In the genomic region with DNA sequence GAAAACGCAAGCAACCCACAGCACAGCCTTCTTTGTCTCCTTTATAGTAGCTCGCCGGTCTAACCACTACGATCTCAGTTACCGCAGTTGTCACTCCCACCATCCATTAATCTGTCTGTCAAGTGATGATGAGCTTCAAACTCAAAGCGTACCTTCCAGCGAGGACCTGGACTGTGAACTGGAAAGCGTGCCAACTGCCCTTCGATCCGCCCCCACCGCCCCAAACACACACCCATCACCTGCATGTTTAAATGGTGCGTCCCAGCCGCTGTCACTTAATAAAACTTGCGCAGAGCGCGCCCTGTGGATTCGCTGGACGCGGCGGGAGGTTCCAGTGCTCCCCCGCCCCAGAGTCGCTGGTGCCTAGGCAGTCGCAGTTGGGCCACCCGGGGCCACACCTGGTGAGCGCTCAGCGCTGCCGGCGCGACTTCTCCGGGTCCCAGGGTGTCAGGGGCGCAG, we compare ENCODE assay signal across 9 mouse cellular contexts. TPM values are rescaled to one million over a fixed set of nuclear protein-coding genes. Genes with fewer than 3 reads are reported as not detected.
DNase-seq lines count a peak whose midpoint lies in the region; ATAC-seq and TF ChIP-seq lines count a peak whose summit lies in the region.
"Had no signal": no experiment of that assay in that cellular context is flagged by ENCODE, and none has a peak within 500 bp of the region (broad histone marks: within the 10 kb centered on the region; RNA-seq: fewer than 3 reads in every experiment).

Gene Slc5a8, plus strand, starts transcription at position 361 of the 459 bp plus-strand sequence.

- H3K36me3 ChIP-seq in kidney, embryonic 14.5 days (ENCODE audit: control insufficient read depth, insufficient read depth, low read length): no peaks in the 10 kb centered on the region
- H3K36me3 ChIP-seq in midbrain, embryonic 16.5 days (ENCODE audit: control insufficient read depth, insufficient read depth, low read length): no peaks in the 10 kb centered on the region

- TF ChIP-seq POLR2A in embryonic fibroblast, embryonic 13.5 days (IDR thresholded peaks at IDR 0.05; ENCODE audit: low read depth, low read length): no peak

- H3K9me3 ChIP-seq in kidney, embryonic 14.5 days (ENCODE audit: control insufficient read depth, low read length): no peaks in the 10 kb centered on the region
- H3K9me3 ChIP-seq in midbrain, embryonic 16.5 days (replicated peaks; ENCODE audit: control insufficient read depth, low read length, poor library complexity, severe bottlenecking): no peaks in the 10 kb centered on the region

- TF ChIP-seq CTCF in embryonic fibroblast, embryonic 13.5 days (IDR thresholded peaks at IDR 0.05; ENCODE audit: borderline replicate concordance, insufficient read depth, low read length): no peak

- no peaks in the 10 kb centered on the region for H3K4me1 ChIP-seq in embryonic fibroblast, embryonic 13.5 days (ENCODE audit: control insufficient read depth, insufficient read depth, low read length)
- H3K4me1 ChIP-seq in kidney, embryonic 14.5 days (ENCODE audit: control insufficient read depth, insufficient read depth, low read length): 0 out of 2 replicates have a peak, but pooled peaks cover 3% of the 10 kb centered on the region
- peaks cover 5% of the 10 kb centered on the region; the same call in 1 of the 2 replicates for H3K4me1 ChIP-seq in midbrain, embryonic 16.5 days (ENCODE audit: control insufficient read depth, insufficient read depth, low read length)

- peak; percentile 31; the same call in 1 of the 2 replicates for ATAC-seq in frontal cortex, adult (ENCODE audit: low TSS enrichment)
- peak; percentile 62; the same call in 1 of the 2 replicates for ATAC-seq in kidney, embryonic 14.5 days (ENCODE audit: low FRiP score, low TSS enrichment)
- peak; percentile 62 for ATAC-seq in midbrain, embryonic 16.5 days
- ATAC-seq: lung, postnatal 0 days had no signal

- peaks cover 17% of the 10 kb centered on the region for H3K27me3 ChIP-seq in kidney, embryonic 14.5 days (ENCODE audit: control insufficient read depth, insufficient read depth, low read length)
- H3K27me3 ChIP-seq in midbrain, embryonic 16.5 days (ENCODE audit: control insufficient read depth, insufficient read depth, low read depth, low read length): peaks cover 18% of the 10 kb centered on the region

- no peak within 1 kb of the TSS for H3K9ac ChIP-seq in kidney, embryonic 14.5 days (ENCODE audit: low read depth, low read length)
- H3K9ac ChIP-seq in midbrain, embryonic 16.5 days (ENCODE audit: low read depth, low read length): peak within 1 kb of the TSS; percentile 22; the same call in 1 of the 2 replicates

- no peak for DNase-seq in frontal cortex, postnatal 25 days (ENCODE audit: low spot score in 2 of 2)
- no peak for DNase-seq in cerebellum, adult 9-10 months
- DNase-seq in right cerebral cortex, postnatal 14 days: no peak
- DNase-seq in layer of hippocampus, adult 9-10 months (ENCODE audit: low spot score): no peak

- WGBS in kidney, embryonic 14.5 days: 1% methylated on average over 31 of the region's 31 CpGs
- 2% methylated on average over 31 of the region's 31 CpGs for WGBS in midbrain, embryonic 16.5 days

- H3K4me2 ChIP-seq in kidney, embryonic 14.5 days (replicated peaks; ENCODE audit: low read depth, low read length): peak within 1 kb of the TSS; percentile 60
- H3K4me2 ChIP-seq in midbrain, embryonic 16.5 days (ENCODE audit: low read length): peak within 1 kb of the TSS; percentile 94

- H3K27ac ChIP-seq in embryonic fibroblast, embryonic 13.5 days (ENCODE audit: insufficient read depth, low read length): no peak within 1 kb of the TSS
- H3K27ac ChIP-seq in kidney, embryonic 14.5 days (ENCODE audit: low read depth, low read length): no peak within 1 kb of the TSS
- no peak within 1 kb of the TSS for H3K27ac ChIP-seq in midbrain, embryonic 16.5 days (ENCODE audit: low read length)

- peak within 1 kb of the TSS; percentile 6 for H3K4me3 ChIP-seq in embryonic fibroblast, embryonic 13.5 days (ENCODE audit: insufficient read depth, low read length)
- peak within 1 kb of the TSS; percentile 34 for H3K4me3 ChIP-seq in kidney, embryonic 14.5 days (ENCODE audit: low read length)
- peak within 1 kb of the TSS; percentile 55 for H3K4me3 ChIP-seq in midbrain, embryonic 16.5 days (ENCODE audit: low read depth, low read length)

RNA-seq across cellular contexts. Expression of gene Slc5a8, which starts in this region (rescaled TPM):
- 0.23 and 0.40 TPM in 2 replicates for polyA plus RNA-seq in embryonic fibroblast, embryonic 13.5 days (2011; ENCODE audit: insufficient read length, low read depth, missing spikeins)
- 1.2 and 3.7 TPM in 2 replicates for polyA plus RNA-seq in kidney, embryonic 14.5 days (2014; fragmentation: Nextera tagmentation; extraction: Ambion mirVana)
- polyA plus RNA-seq in midbrain, embryonic 16.5 days (2015; fragmentation: Nextera tagmentation; extraction: Ambion mirVana): 0.15 and 0.20 TPM in 2 replicates

Comparison
In these comparisons a context has a peak if more than half of its experiments do, and no peak if none do; other contexts are left out.
1. Peak in ATAC-seq, H3K4me3 ChIP-seq, H3K9ac ChIP-seq and H3K4me2 ChIP-seq in midbrain, embryonic 16.5 days; RNA of the gene not detected or under 1 TPM.